Mouse (Mus musculus) forebrain, embryonic 13.5 days (tissue): Measurements from ENCODE around the gene Chd6. TPM values are rescaled to one million over a fixed set of nuclear protein-coding genes. Genes with fewer than 3 reads are reported as not detected.

ENCODE experiments used
- ATAC-seq: fragments of 200-750 bp; cut with Nextera tagmentation; 2 replicates; pipeline ENCODE4 v1.8.0; 2017
- H3K27ac ChIP-seq: fragments of 300-500 bp; sonication (generic); 2 replicates; pipeline ENCODE4 v1.5.1; 2015; ENCODE audit warnings: inconsistent platforms, mild to moderate bottlenecking, moderate library complexity
- H3K27me3 ChIP-seq: fragments of 300-500 bp; sonication (generic); 2 replicates; pipeline ENCODE4 v1.6.1; 2015; ENCODE audit warnings: mild to moderate bottlenecking, inconsistent platforms
- H3K36me3 ChIP-seq: fragments of 300-500 bp; sonication (generic); 2 replicates; pipeline ENCODE4 v1.6.1; 2015; ENCODE audit warnings: mild to moderate bottlenecking, inconsistent platforms; ENCODE audit not compliant: poor library complexity, severe bottlenecking
- H3K4me1 ChIP-seq: fragments of 300-500 bp; sonication (generic); 2 replicates; pipeline ENCODE4 v1.6.1; 2015; ENCODE audit warnings: inconsistent platforms
- H3K4me2 ChIP-seq: fragments of 300-500 bp; sonication (generic); 2 replicates; pipeline ENCODE4 v1.6.1; 2015; ENCODE audit warnings: inconsistent platforms, mild to moderate bottlenecking, moderate library complexity
- H3K4me3 ChIP-seq: fragments of 300-500 bp; sonication (generic); 2 replicates; pipeline ENCODE4 v1.5.1; 2015; ENCODE audit warnings: mild to moderate bottlenecking, inconsistent platforms
- H3K9ac ChIP-seq: fragments of 300-500 bp; sonication (generic); 2 replicates; pipeline ENCODE4 v1.6.1; 2015; ENCODE audit warnings: mild to moderate bottlenecking, inconsistent platforms
- H3K9me3 ChIP-seq: fragments of 300-500 bp; sonication (generic); replicated peaks from 2 replicates; pipeline ENCODE4 v1.6.1; 2016; ENCODE audit warnings: inconsistent platforms
- WGBS: fragments of 180-500 bp; shearing (Covaris S2); methylation state at CpG from one replicate; pipeline ENCODE4 v1.1.7; 2015; 5-methylcytosine and 5-hydroxymethylcytosine counted together
- polyA plus RNA-seq: library from polyadenylated mRNA; unstranded; fragments of >200 nt; fragmentation: Nextera tagmentation; extraction: Ambion mirVana; gene quantifications from 2 replicates; pipeline ENCODE4 v1.2.1, GENCODE M21; 2015

Chd6 gene
- polyA plus RNA-seq, 1 experiment from 2014 or later = 44.4 TPM

GRCm38 (mm10) chr2:161108085-161108927 is 569 bp downstream of the Chd6 start:
- 1% methylated on average over 70 of the region's 77 CpGs for WGBS

GRCm38 (mm10) chr2:161107236-161107635 is 1.6 kb downstream of the Chd6 start:
- 78% methylated on average over 2 of the region's 2 CpGs for WGBS
- Histone ChIP-seq H3K4me1 (peaks cover 49% of the 10 kb centered on the region), H3K27ac (no peak overlapping the region), H3K9me3 (no peaks in the 10 kb centered on the region), H3K36me3 (no peaks in the 10 kb centered on the region), H3K4me2 (peak overlapping the region; percentile 73), H3K27me3 (no peaks in the 10 kb centered on the region), H3K4me3 (peak overlapping the region; percentile 72), H3K9ac (0 out of 2 replicates have a peak overlapping the region, but pooled peaks have one; percentile 86)
- no peak for ATAC-seq

More at GRCm38 (mm10) chr2:161108085-161108927, 569 bp downstream of the Chd6 start:
- peaks cover 44% of the 10 kb centered on the region for H3K4me1 ChIP-seq
- H3K9me3 ChIP-seq = no peaks in the 10 kb centered on the region
- peak overlapping the region; percentile 72 for H3K4me3 ChIP-seq
- peak overlapping the region; percentile 73 for H3K4me2 ChIP-seq
- H3K9ac ChIP-seq = peak overlapping the region; percentile 86
- peak overlapping the region; percentile 98 for H3K27ac ChIP-seq
- H3K27me3 ChIP-seq = no peaks in the 10 kb centered on the region
- no peaks in the 10 kb centered on the region for H3K36me3 ChIP-seq
- ATAC-seq = peak; percentile 66

GRCm38 (mm10) chr2:161103769-161104168 is 5.1 kb downstream of the Chd6 start:
- Histone ChIP-seq H3K27me3 (no peaks in the 10 kb centered on the region), H3K4me2 (no peak overlapping the region), H3K9me3 (no peaks in the 10 kb centered on the region), H3K27ac (no peak overlapping the region; the same call in 1 of the 2 replicates), H3K36me3 (no peaks in the 10 kb centered on the region), H3K4me3 (no peak overlapping the region), H3K4me1 (peaks cover 42% of the 10 kb centered on the region), H3K9ac (no peak overlapping the region)
- ATAC-seq = no peak
- 84% methylated on average over 5 of the region's 5 CpGs for WGBS

- Histone ChIP-seq H3K4me2 (no peak overlapping the region), H3K4me3 (no peak overlapping the region), H3K27me3 (no peaks in the 10 kb centered on the region), H3K36me3 (no peaks in the 10 kb centered on the region), H3K9me3 (no peaks in the 10 kb centered on the region), H3K27ac (no peak overlapping the region), H3K9ac (no peak overlapping the region), H3K4me1 (peaks cover 32% of the 10 kb centered on the region)
- no peak for ATAC-seq
- 64% methylated on average over 3 of the region's 3 CpGs for WGBS
Measured at GRCm38 (mm10) chr2:161102102-161102501, 6.8 kb downstream of the Chd6 start.

GRCm38 (mm10) chr2:161097746-161098145 is 11.1 kb downstream of the Chd6 start:
- Histone ChIP-seq H3K9me3 (no peaks in the 10 kb centered on the region), H3K4me1 (peaks cover 9% of the 10 kb centered on the region; the same call in 1 of the 2 replicates), H3K27me3 (no peaks in the 10 kb centered on the region), H3K4me2 (no peak overlapping the region), H3K4me3 (no peak overlapping the region), H3K36me3 (0 out of 2 replicates have a peak, but pooled peaks cover 3% of the 10 kb centered on the region), H3K27ac (no peak overlapping the region), H3K9ac (no peak overlapping the region)
- ATAC-seq = no peak
- WGBS = 95% methylated on average over 5 of the region's 5 CpGs

- no peak for ATAC-seq
- WGBS = 93% methylated on average over 6 of the region's 6 CpGs
- no peaks in the 10 kb centered on the region for H3K27me3 ChIP-seq
- H3K4me1 ChIP-seq = peaks cover 21% of the 10 kb centered on the region
- no peak overlapping the region for H3K4me3 ChIP-seq
- H3K36me3 ChIP-seq = 0 out of 2 replicates have a peak, but pooled peaks cover 3% of the 10 kb centered on the region
- H3K9me3 ChIP-seq = no peaks in the 10 kb centered on the region
- no peak overlapping the region for H3K4me2 ChIP-seq
- no peak overlapping the region for H3K27ac ChIP-seq
- H3K9ac ChIP-seq = no peak overlapping the region
Measured at GRCm38 (mm10) chr2:161090746-161091405, 18.0 kb downstream of the Chd6 start.

GRCm38 (mm10) chr2:161090200-161090599 is 18.7 kb downstream of the Chd6 start:
- H3K9ac ChIP-seq = no peak overlapping the region
- ATAC-seq = no peak
- H3K27me3 ChIP-seq = no peaks in the 10 kb centered on the region
- H3K4me3 ChIP-seq = no peak overlapping the region
- peaks cover 21% of the 10 kb centered on the region for H3K4me1 ChIP-seq
- no peak overlapping the region for H3K27ac ChIP-seq
- no peaks in the 10 kb centered on the region for H3K36me3 ChIP-seq
- no peaks in the 10 kb centered on the region for H3K9me3 ChIP-seq
- WGBS = 68% methylated on average over 3 of the region's 3 CpGs
- no peak overlapping the region for H3K4me2 ChIP-seq

- Histone ChIP-seq H3K27ac (no peak overlapping the region), H3K4me1 (no peaks in the 10 kb centered on the region), H3K4me3 (no peak overlapping the region), H3K36me3 (0 out of 2 replicates have a peak, but pooled peaks cover 5% of the 10 kb centered on the region), H3K4me2 (no peak overlapping the region), H3K9ac (no peak overlapping the region), H3K27me3 (no peaks in the 10 kb centered on the region), H3K9me3 (no peaks in the 10 kb centered on the region)
- 95% methylated on average over 2 of the region's 2 CpGs for WGBS
- no peak for ATAC-seq
Measured at GRCm38 (mm10) chr2:161078590-161078989, 30.3 kb downstream of the Chd6 start.

- Histone ChIP-seq H3K4me2 (no peak overlapping the region), H3K27me3 (no peaks in the 10 kb centered on the region), H3K4me3 (no peak overlapping the region), H3K9ac (no peak overlapping the region), H3K9me3 (no peaks in the 10 kb centered on the region), H3K36me3 (0 out of 2 replicates have a peak, but pooled peaks cover 5% of the 10 kb centered on the region), H3K27ac (no peak overlapping the region), H3K4me1 (no peaks in the 10 kb centered on the region)
- ATAC-seq = no peak
- 94% methylated on average over 4 of the region's 4 CpGs for WGBS
Measured at GRCm38 (mm10) chr2:161076262-161076661, 32.6 kb downstream of the Chd6 start.

GRCm38 (mm10) chr2:161075553-161075952 is 33.3 kb downstream of the Chd6 start:
- 93% methylated on average over 5 of the region's 5 CpGs for whole genome bisulfite sequencing
- no peaks in the 10 kb centered on the region for H3K9me3 ChIP-seq
- H3K27me3 ChIP-seq = no peaks in the 10 kb centered on the region
- H3K4me2 ChIP-seq = no peak overlapping the region
- H3K36me3 ChIP-seq = 0 out of 2 replicates have a peak, but pooled peaks cover 5% of the 10 kb centered on the region
- no peak overlapping the region for H3K9ac ChIP-seq
- no peaks in the 10 kb centered on the region for H3K4me1 ChIP-seq
- H3K27ac ChIP-seq = no peak overlapping the region
- H3K4me3 ChIP-seq = no peak overlapping the region
- no peak for ATAC-seq

- H3K36me3 ChIP-seq = peaks cover 12% of the 10 kb centered on the region
- 31% methylated on average over 10 of the region's 10 CpGs for WGBS
- no peak overlapping the region for H3K4me2 ChIP-seq
- H3K4me3 ChIP-seq = no peak overlapping the region
- no peak overlapping the region for H3K27ac ChIP-seq
- H3K9ac ChIP-seq = no peak overlapping the region
- ATAC-seq = no peak
- H3K4me1 ChIP-seq = peaks cover 7% of the 10 kb centered on the region
- no peaks in the 10 kb centered on the region for H3K9me3 ChIP-seq
- no peaks in the 10 kb centered on the region for H3K27me3 ChIP-seq
Measured at GRCm38 (mm10) chr2:161066097-161066759, 42.6 kb downstream of the Chd6 start.

- no peaks in the 10 kb centered on the region for H3K9me3 ChIP-seq
- no peak overlapping the region for H3K4me3 ChIP-seq
- H3K36me3 ChIP-seq = peaks cover 12% of the 10 kb centered on the region
- no peak overlapping the region for H3K9ac ChIP-seq
- H3K4me1 ChIP-seq = peaks cover 7% of the 10 kb centered on the region
- H3K27me3 ChIP-seq = no peaks in the 10 kb centered on the region
- WGBS = 90% methylated on average over 2 of the region's 2 CpGs
- no peak overlapping the region for H3K4me2 ChIP-seq
- no peak overlapping the region for H3K27ac ChIP-seq
- ATAC-seq = no peak
Measured at GRCm38 (mm10) chr2:161065594-161065993, 43.3 kb downstream of the Chd6 start.
